Mouse (Mus musculus) CD4-positive naive resting alpha-beta T cell, adult 76 days (primary cell): Measurements from ENCODE around the gene Abcc6. TPM values are rescaled to one million over a fixed set of nuclear protein-coding genes. Genes with fewer than 3 reads are reported as not detected.

Experiments used
- total RNA-seq: library from RNA; stranded (reverse); gene quantifications from one replicate; pipeline ENCODE4 v1.2.4, GENCODE M21; 2023

The Abcc6 gene
- not detected for total RNA-seq

GRCm38 (mm10) chr7:46030145-46030488, at the start of gene Abcc6:
TSS of gene Abcc6 (minus strand) at chr7:46030302.

GRCm38 (mm10) chr7:46033109-46033869, 3.2 kb upstream of the Abcc6 start, which contains the start of gene Nomo1:
TSS of gene Nomo1 (plus strand) at chr7:46033698.

DNA sequence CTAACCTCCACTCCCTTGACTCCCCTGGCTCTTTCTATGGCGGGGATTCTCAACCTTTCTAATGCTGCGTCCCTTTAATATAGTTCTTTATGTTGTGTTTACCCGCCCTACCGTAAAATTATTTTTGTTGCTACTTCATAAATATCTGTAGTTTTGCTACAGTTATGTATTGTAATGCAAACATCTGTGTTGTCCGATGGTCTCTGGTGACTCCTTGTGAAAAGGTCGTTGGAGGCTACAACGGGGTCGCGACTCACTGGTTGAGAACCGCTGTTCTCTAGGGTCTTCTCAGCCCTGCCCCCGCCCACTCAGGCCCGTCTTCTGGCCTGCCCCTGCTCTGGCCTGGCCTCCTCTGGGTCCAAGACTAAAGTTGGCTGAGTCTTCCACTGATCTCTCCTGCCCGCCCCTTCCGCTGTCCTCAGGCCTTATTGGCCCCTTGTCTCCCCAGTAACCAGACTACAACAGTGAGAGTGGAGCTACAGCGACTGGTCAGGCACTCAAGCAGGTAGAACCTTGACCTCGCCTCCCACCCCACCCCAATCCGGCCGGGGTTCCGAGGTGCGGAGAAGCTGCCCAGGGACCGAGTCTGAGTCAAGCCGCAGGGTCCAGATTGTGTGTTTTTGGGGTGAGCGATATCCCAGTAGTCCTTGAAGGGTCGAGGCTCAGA, 106.2 kb downstream of the Abcc6 start, which contains the start of gene Ccdc114:
TSS of gene Ccdc114 (plus strand) at position 311 of the 667 bp plus-strand sequence.

GRCm38 (mm10) chr7:45921242-45921621, 108.9 kb downstream of the Abcc6 start, which contains the start of gene Emp3:
TSS of gene Emp3 (minus strand) at chr7:45921404.

Other genes starting within 250 kb of the Abcc6 start
- 0.82 TPM for gene Lmtk3, start 246.6 kb downstream of the Abcc6 start, total RNA-seq
- 5.2 TPM for gene Sult2b1, start 245.6 kb downstream of the Abcc6 start, total RNA-seq
- 137 TPM for gene Cyth2, start 215.7 kb downstream of the Abcc6 start, total RNA-seq
- gene Kcnj14, start 205.5 kb downstream of the Abcc6 start, total RNA-seq, result 1.5 TPM
- 29.9 TPM for gene Grwd1, start 199.4 kb downstream of the Abcc6 start, total RNA-seq
- 38.2 TPM for gene Kdelr1, start 157.5 kb downstream of the Abcc6 start, total RNA-seq
- 0.76 TPM for gene Grin2d, start 151.9 kb downstream of the Abcc6 start, total RNA-seq
- gene Syngr4, start 133.6 kb downstream of the Abcc6 start, total RNA-seq, result not detected
- gene Tmem143, start 133.4 kb downstream of the Abcc6 start, total RNA-seq, result 9.1 TPM
- gene Emp3, start 108.9 kb downstream of the Abcc6 start, total RNA-seq, result 269 TPM
- gene Ccdc114, start 106.2 kb downstream of the Abcc6 start, total RNA-seq, result 2.6 TPM
- gene Nomo1, start 3.4 kb upstream of the Abcc6 start, total RNA-seq, result 43.4 TPM
- gene Kcnj11, start 70.5 kb upstream of the Abcc6 start, total RNA-seq, result not detected
- 0.76 TPM for gene Abcc8, start 149.7 kb upstream of the Abcc6 start, total RNA-seq
- not detected for gene Ush1c, start 208.2 kb upstream of the Abcc6 start, total RNA-seq
- not detected for gene Otog, start 210.7 kb upstream of the Abcc6 start, total RNA-seq